Mouse (Mus musculus): ENCODE measurements around the gene Unc79. TPM values are rescaled to one million over a fixed set of nuclear protein-coding genes. Genes with fewer than 3 reads are reported as not detected.

Unc79 gene
- polyA plus RNA-seq, 1 experiment: not detected

GRCm38 (mm10) chr12:103059321-103060053 is 110.8 kb downstream of the Unc79 start:
- Histone ChIP-seq H3K27ac (ENCODE audit: insufficient read depth, low read depth, low read length) (no peak overlapping the region), H3K4me3 (ENCODE audit: insufficient read depth, low read depth, low read length) (no peak overlapping the region), H3K4me1 (ENCODE audit: control insufficient read depth, insufficient read depth, low read length) (peaks cover 36% of the 10 kb centered on the region)
- WGBS: 80% methylated on average over 21 of the region's 21 CpGs
- no peak for TF ChIP-seq CTCF (IDR thresholded peaks at IDR 0.05; ENCODE audit: insufficient read depth, low read depth, low read length)
- TF ChIP-seq POLR2A (IDR thresholded peaks at IDR 0.05; ENCODE audit: insufficient read depth, low read depth, low read length): no peak

DNA sequence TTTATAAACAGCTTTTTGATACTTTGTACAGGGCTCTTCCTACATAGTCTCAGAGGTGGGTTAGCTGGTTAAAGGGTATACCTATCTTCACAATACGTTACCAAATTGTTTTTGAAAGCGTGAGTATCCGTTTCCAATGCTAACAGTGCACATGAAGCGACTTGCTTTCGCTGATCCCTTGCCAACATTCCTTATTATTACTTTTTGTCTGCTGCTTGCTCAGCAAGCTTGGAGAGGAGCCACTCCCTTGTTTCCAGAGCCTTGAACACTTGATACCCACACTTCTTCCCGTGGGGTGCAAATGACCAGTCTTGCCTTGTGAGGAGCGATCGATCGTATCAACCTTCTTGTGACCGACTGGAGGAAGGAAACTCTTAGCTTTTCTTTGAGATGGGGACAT is 112.1 kb downstream of the Unc79 start:
- H3K4me3 ChIP-seq (ENCODE audit: insufficient read depth, low read depth, low read length): no peak overlapping the region
- TF ChIP-seq POLR2A (IDR thresholded peaks at IDR 0.05; ENCODE audit: insufficient read depth, low read depth, low read length): no peak
- no peak overlapping the region for H3K27ac ChIP-seq (ENCODE audit: insufficient read depth, low read depth, low read length)
- WGBS: 62% methylated on average over 10 of the region's 10 CpGs
- peaks cover 30% of the 10 kb centered on the region for H3K4me1 ChIP-seq (ENCODE audit: control insufficient read depth, insufficient read depth, low read length)

DNA sequence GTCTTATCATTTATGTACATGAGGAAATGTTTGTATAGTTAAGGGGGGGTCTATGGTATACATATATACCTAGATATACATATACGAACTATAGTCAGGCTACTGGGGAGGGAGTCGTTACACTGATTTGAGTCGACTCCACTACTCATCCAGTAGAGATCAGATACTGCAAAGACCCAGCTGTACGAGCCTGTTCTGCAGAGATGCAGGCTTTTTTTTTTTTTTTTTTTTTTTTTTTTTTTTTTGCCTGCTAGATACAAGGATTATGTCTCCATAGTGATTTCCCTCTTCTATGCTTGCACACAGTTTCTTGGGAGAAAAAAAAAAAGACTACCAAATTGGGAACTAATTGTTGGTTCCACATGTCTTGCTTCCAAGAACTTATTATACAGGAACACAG is 113.5 kb downstream of the Unc79 start:
- no peak overlapping the region for H3K4me3 ChIP-seq (ENCODE audit: insufficient read depth, low read depth, low read length)
- 25% methylated on average over 4 of the region's 4 CpGs for WGBS
- TF ChIP-seq POLR2A (IDR thresholded peaks at IDR 0.05; ENCODE audit: insufficient read depth, low read depth, low read length) (no peak), CTCF (IDR thresholded peaks at IDR 0.05; ENCODE audit: insufficient read depth, low read depth, low read length) (no peak)
- H3K4me1 ChIP-seq (ENCODE audit: control insufficient read depth, insufficient read depth, low read length): peaks cover 29% of the 10 kb centered on the region
- H3K27ac ChIP-seq (ENCODE audit: insufficient read depth, low read depth, low read length): peak overlapping the region; percentile 86; the same call in 1 of the 2 replicates

DNA sequence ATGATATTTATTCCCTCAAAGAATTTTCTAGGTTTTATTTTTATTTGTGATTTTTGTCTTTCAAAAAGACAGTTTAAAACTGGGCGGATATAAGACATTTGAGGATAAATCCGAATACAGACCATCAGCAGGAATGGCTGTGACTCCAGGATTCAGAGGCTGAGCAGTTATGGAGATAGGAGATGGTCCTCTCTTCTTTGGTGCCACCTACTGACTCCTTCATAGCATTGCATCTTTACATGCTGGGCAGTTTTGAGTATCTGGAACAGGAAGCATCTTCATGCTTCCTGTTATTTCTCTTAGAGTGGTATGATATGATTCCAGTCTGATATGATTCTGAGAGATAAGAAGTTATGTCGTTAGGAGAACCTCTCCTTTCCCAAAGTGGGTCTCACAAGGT is 116.3 kb downstream of the Unc79 start:
- no peak overlapping the region for H3K4me3 ChIP-seq (ENCODE audit: insufficient read depth, low read depth, low read length)
- peaks cover 17% of the 10 kb centered on the region for H3K4me1 ChIP-seq (ENCODE audit: control insufficient read depth, insufficient read depth, low read length)
- no peak overlapping the region for H3K27ac ChIP-seq (ENCODE audit: insufficient read depth, low read depth, low read length)
- TF ChIP-seq CTCF (IDR thresholded peaks at IDR 0.05; ENCODE audit: insufficient read depth, low read depth, low read length) (no peak), POLR2A (IDR thresholded peaks at IDR 0.05; ENCODE audit: insufficient read depth, low read depth, low read length) (no peak)
- WGBS: 10% methylated on average over 3 of the region's 3 CpGs

DNA sequence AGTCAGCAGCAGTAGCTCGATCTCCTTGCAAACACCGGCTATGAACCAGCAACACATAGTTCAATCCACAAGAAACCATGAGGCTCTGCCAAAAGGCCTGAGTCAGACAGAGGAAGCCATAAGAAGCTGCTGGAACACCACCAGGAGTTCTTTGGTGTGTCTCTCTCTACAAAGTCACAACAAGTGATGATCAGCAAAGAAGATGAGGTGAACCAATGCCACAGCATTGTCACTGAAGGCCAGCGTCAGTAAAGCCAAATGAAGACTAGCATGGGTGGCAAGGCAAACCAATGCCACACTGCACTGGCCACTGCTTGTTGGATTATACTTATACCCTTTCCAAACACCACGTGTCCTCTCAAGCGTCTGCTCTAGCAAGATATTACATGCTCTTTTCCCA is 119.5 kb downstream of the Unc79 start:
- H3K27ac ChIP-seq (ENCODE audit: insufficient read depth, low read depth, low read length): no peak overlapping the region
- H3K4me3 ChIP-seq (ENCODE audit: insufficient read depth, low read depth, low read length): no peak overlapping the region
- WGBS: 86% methylated on average over 5 of the region's 5 CpGs
- no peak for TF ChIP-seq POLR2A (IDR thresholded peaks at IDR 0.05; ENCODE audit: insufficient read depth, low read depth, low read length)
- TF ChIP-seq CTCF (IDR thresholded peaks at IDR 0.05; ENCODE audit: insufficient read depth, low read depth, low read length): no peak
- peaks cover 5% of the 10 kb centered on the region; the same call in 1 of the 2 replicates for H3K4me1 ChIP-seq (ENCODE audit: control insufficient read depth, insufficient read depth, low read length)

DNA sequence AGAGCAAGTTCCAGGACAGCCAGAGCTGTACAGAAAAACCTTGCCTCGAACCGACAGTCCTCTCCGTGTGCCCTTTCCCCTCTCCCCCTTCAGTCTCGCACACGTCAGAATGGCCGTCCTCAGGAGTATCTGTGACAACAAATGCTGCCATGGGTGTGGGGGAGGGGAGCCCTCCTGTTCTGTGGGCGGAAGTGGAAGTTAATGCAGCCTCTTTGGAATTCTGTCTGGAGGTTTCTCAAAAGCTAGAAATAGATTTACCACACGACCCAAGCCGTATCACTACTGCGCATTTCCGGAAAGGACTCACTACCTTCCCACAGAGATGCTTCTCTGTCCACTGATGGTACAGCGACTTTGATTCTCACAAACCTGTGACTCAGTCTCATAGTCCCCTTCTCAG is 120.9 kb downstream of the Unc79 start:
- peaks cover 5% of the 10 kb centered on the region; the same call in 1 of the 2 replicates for H3K4me1 ChIP-seq (ENCODE audit: control insufficient read depth, insufficient read depth, low read length)
- H3K27ac ChIP-seq (ENCODE audit: insufficient read depth, low read depth, low read length): no peak overlapping the region
- 49% methylated on average over 12 of the region's 12 CpGs for WGBS
- H3K4me3 ChIP-seq (ENCODE audit: insufficient read depth, low read depth, low read length): no peak overlapping the region
- no peak for TF ChIP-seq CTCF (IDR thresholded peaks at IDR 0.05; ENCODE audit: insufficient read depth, low read depth, low read length)
- no peak for TF ChIP-seq POLR2A (IDR thresholded peaks at IDR 0.05; ENCODE audit: insufficient read depth, low read depth, low read length)

DNA sequence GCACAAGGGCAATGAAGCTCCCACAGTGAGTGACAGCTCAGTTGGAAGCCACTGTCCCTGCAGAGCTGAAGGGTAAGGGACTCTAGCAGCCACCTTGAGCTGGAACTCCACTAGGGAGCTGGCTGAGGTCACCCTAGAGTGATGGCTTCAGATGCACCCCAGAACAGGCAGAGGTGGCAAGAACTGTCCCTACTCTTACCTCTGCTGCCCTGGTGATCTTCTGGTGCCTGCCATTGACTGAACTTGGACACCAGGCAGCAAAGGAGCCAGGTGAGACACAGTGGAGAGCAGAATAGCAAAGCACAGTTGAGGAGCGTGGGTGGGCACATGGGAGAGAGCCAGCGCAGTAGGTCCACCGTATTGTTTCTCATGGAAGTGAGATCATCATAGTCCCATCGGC is 125.3 kb downstream of the Unc79 start:
- Histone ChIP-seq H3K27ac (ENCODE audit: insufficient read depth, low read depth, low read length) (no peak overlapping the region), H3K4me1 (ENCODE audit: control insufficient read depth, insufficient read depth, low read length) (peaks cover 5% of the 10 kb centered on the region; the same call in 1 of the 2 replicates), H3K4me3 (ENCODE audit: insufficient read depth, low read depth, low read length) (no peak overlapping the region)
- 98% methylated on average over 4 of the region's 4 CpGs for WGBS
- no peak for TF ChIP-seq POLR2A (IDR thresholded peaks at IDR 0.05; ENCODE audit: insufficient read depth, low read depth, low read length)
- no peak for TF ChIP-seq CTCF (IDR thresholded peaks at IDR 0.05; ENCODE audit: insufficient read depth, low read depth, low read length)

GRCm38 (mm10) chr12:103078751-103079150 is 130.1 kb downstream of the Unc79 start:
- no peak for TF ChIP-seq POLR2A (IDR thresholded peaks at IDR 0.05; ENCODE audit: insufficient read depth, low read depth, low read length)
- TF ChIP-seq CTCF (IDR thresholded peaks at IDR 0.05; ENCODE audit: insufficient read depth, low read depth, low read length): no peak
- WGBS: 48% methylated on average over 7 of the region's 7 CpGs
- no peak overlapping the region for H3K4me3 ChIP-seq (ENCODE audit: insufficient read depth, low read depth, low read length)
- no peaks in the 10 kb centered on the region for H3K4me1 ChIP-seq (ENCODE audit: control insufficient read depth, insufficient read depth, low read length)
- no peak overlapping the region for H3K27ac ChIP-seq (ENCODE audit: insufficient read depth, low read depth, low read length)

- Histone ChIP-seq H3K4me3 (ENCODE audit: insufficient read depth, low read depth, low read length) (no peak overlapping the region), H3K27ac (ENCODE audit: insufficient read depth, low read depth, low read length) (no peak overlapping the region), H3K4me1 (ENCODE audit: control insufficient read depth, insufficient read depth, low read length) (no peaks in the 10 kb centered on the region)
- TF ChIP-seq POLR2A (IDR thresholded peaks at IDR 0.05; ENCODE audit: insufficient read depth, low read depth, low read length): no peak
- no peak for TF ChIP-seq CTCF (IDR thresholded peaks at IDR 0.05; ENCODE audit: insufficient read depth, low read depth, low read length)
- 77% methylated on average over 3 of the region's 3 CpGs for WGBS
Measured at GRCm38 (mm10) chr12:103080055-103080454, 131.4 kb downstream of the Unc79 start.
